Mouse (Mus musculus) cerebellum, adult 2 months (tissue): ENCODE measurements around the gene Gbe1.

Experiments used
- CTCF ChIP-seq: fragments of 200-500 bp; IDR thresholded peaks from 2 replicates; pipeline ENCODE4 v1.5.1; 2011; ENCODE audit warnings: low read depth, mild to moderate bottlenecking, control low read depth, low read length, moderate library complexity, borderline replicate concordance; ENCODE audit not compliant: insufficient read depth
- POLR2A ChIP-seq: fragments of 200-500 bp; IDR thresholded peaks from 2 replicates; pipeline ENCODE4 v1.6.1; 2011; ENCODE audit warnings: low read length, control low read depth, borderline replicate concordance; ENCODE audit not compliant: insufficient read depth

GRCm38 (mm10) chr16:70602326-70602725, 288.6 kb downstream of the Gbe1 start:
- TF ChIP-seq CTCF (no peak), POLR2A (no peak)
